Mouse (Mus musculus): ENCODE measurements at regions not wholly inside any gene's neighbourhood (a gene's known extent, or its start where the extent isn't known, plus 50 kb on each side); places are given as distances from the start of the nearest gene placed in this dataset.

DNA sequence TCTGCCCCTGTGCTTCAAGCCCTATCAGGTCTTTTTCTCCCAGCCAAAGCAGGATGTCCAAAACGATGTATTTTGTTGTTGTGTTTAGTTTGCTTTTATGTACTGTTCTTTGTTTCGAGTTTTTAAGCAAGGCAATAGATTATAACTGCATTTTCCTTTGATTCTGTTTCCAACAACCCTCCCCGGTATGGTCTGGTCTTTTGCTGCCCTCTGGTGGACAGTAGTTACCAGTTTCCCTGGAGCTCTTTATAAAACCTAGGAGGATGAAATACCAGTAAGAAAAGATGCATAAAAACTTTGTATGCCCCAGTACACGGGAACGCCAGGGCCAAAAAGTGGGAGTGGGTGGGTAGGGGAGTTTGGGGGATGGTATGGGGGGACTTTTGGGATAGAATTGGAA, 73.9 kb upstream of the Itm2a start:
- peak; percentile 1 to 8 for DNase-seq

DNA sequence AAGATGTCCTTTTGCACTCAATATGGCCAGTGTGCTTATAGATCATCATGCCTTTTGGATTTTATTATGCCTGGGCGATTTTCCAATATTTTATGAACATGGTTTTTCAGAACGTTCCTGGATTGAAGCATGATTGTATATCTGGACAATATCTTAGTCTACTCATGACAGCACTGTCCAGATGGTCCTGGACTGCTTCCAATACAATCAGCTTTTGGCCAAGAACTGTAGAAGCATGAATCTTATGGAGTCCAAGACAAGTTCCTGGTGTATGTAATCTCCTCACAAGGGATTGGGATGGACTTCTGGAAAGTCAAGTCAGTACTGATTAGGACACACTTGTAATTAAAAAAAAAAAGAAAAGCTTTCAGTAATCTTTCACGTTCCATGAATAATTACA, 66.1 kb upstream of the Itm2a start:
- DNase-seq: no peak
